In the genomic region with DNA sequence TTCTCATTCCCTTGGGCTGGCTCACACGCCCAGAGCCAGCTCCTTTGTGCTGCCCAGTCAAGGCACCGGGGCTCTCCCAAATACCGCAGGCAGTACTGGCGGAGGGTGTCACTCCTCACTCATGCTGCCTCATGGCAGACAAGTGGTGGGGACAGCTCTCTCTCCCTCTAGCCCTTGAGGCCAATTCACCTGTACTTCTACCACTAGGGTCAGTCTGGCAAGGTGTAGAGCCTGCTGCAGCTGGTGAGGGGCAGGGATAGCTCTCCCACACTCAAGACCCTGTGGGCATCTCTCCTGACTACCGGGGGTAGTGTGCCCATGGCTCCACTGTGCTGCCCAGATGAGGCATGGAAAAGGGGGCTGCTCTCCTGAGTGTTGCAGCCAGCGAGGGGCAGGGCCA, we compare ENCODE assay signal across 19 mouse cellular contexts.
DNase-seq lines count a peak whose midpoint lies in the region; ATAC-seq and TF ChIP-seq lines count a peak whose summit lies in the region.
"Had no signal": no experiment of that assay in that cellular context is flagged by ENCODE, and none has a peak within 500 bp of the region (broad histone marks: within the 10 kb centered on the region; RNA-seq: fewer than 3 reads in every experiment).

No protein-coding gene starts in this region.

- DNase-seq in forebrain, embryonic 11.5 days (ENCODE audit: low spot score), result no peak
- DNase-seq in forebrain, embryonic 14.5 days (ENCODE audit: low spot score), result no peak
- DNase-seq in heart, adult 8-10 months (ENCODE audit: low spot score), result no peak
- DNase-seq in lung, embryonic 14.5 days, result no peak
- DNase-seq in lung, postnatal 10 days, result no peak
- DNase-seq: adrenal gland, postnatal 14 days; cerebellum, adult 2 months; cerebellum, postnatal 25 days; kidney, adult 11 months; kidney, postnatal 14 days; left cerebral cortex, postnatal 4 days; retina, postnatal 1 day; right cerebral cortex, postnatal 25 days; spleen, adult 18-20 months had no signal

- no peak overlapping the region for H3K4me3 ChIP-seq in forebrain, embryonic 11.5 days (ENCODE audit: low read depth, low read length)
- no peak overlapping the region for H3K4me3 ChIP-seq in forebrain, embryonic 14.5 days (ENCODE audit: low read depth, low read length)
- no peak overlapping the region for H3K4me3 ChIP-seq in heart, embryonic 15.5 days
- H3K4me3 ChIP-seq in lung, embryonic 14.5 days (ENCODE audit: low read depth, low read length), result no peak overlapping the region
- H3K4me3 ChIP-seq: limb, embryonic 15.5 days had no signal

- no peak overlapping the region for H3K27ac ChIP-seq in forebrain, embryonic 11.5 days (ENCODE audit: low read depth, low read length)
- H3K27ac ChIP-seq in forebrain, embryonic 14.5 days (ENCODE audit: low read depth, low read length), result no peak overlapping the region
- no peak overlapping the region for H3K27ac ChIP-seq in heart, embryonic 15.5 days
- no peak overlapping the region for H3K27ac ChIP-seq in lung, embryonic 14.5 days (ENCODE audit: low read depth)
- H3K27ac ChIP-seq: limb, embryonic 15.5 days had no signal

- H3K4me2 ChIP-seq in forebrain, embryonic 11.5 days (ENCODE audit: low read depth, low read length, severe bottlenecking), result no peak overlapping the region
- no peak overlapping the region for H3K4me2 ChIP-seq in forebrain, embryonic 14.5 days (ENCODE audit: low read length)
- no peak overlapping the region for H3K4me2 ChIP-seq in heart, embryonic 15.5 days
- H3K4me2 ChIP-seq in lung, embryonic 14.5 days, result no peak overlapping the region
- H3K4me2 ChIP-seq: limb, embryonic 15.5 days had no signal

- TF ChIP-seq CTCF in lung, embryonic 14.5 days (IDR thresholded peaks at IDR 0.05; ENCODE audit: low read depth), result no peak

- no peaks in the 10 kb centered on the region for H3K36me3 ChIP-seq in forebrain, embryonic 11.5 days (ENCODE audit: control insufficient read depth, insufficient read depth, low read length)
- H3K36me3 ChIP-seq in forebrain, embryonic 14.5 days (ENCODE audit: control insufficient read depth, insufficient read depth, low read length), result no peaks in the 10 kb centered on the region
- H3K36me3 ChIP-seq in heart, embryonic 15.5 days, result no peaks in the 10 kb centered on the region
- H3K36me3 ChIP-seq in lung, embryonic 14.5 days (ENCODE audit: insufficient read depth), result no peaks in the 10 kb centered on the region
- H3K36me3 ChIP-seq: limb, embryonic 15.5 days had no signal

- ATAC-seq in forebrain, embryonic 11.5 days (replicated peaks; ENCODE audit: low FRiP score), result peak; percentile 44; the same call in 1 of the 2 replicates
- no peak for ATAC-seq in forebrain, embryonic 14.5 days
- 0 out of 2 replicates have a peak, but pooled peaks have one; percentile 50 for ATAC-seq in heart, embryonic 15.5 days (replicated peaks; ENCODE audit: insufficient number of reproducible peaks, insufficient read depth, low FRiP score, low read depth)
- peak; percentile 32; the same call in 1 of the 2 replicates for ATAC-seq in lung, embryonic 14.5 days (ENCODE audit: insufficient read depth)
- ATAC-seq in megakaryocyte-erythroid progenitor cell, adult 5-6 weeks (replicated peaks; ENCODE audit: low FRiP score, low TSS enrichment, poor library complexity, severe bottlenecking), result 0 out of 2 replicates have a peak, but pooled peaks have one; percentile 20
- ATAC-seq: CD4-positive, CD25-positive, alpha-beta regulatory T cell, adult 4 months; hindbrain, embryonic 16.5 days had no signal

- WGBS in forebrain, embryonic 11.5 days, result 86% methylated on average over 6 of the region's 6 CpGs
- WGBS in forebrain, embryonic 14.5 days, result 92% methylated on average over 6 of the region's 6 CpGs
- 88% methylated on average over 6 of the region's 6 CpGs for WGBS in heart, embryonic 15.5 days
- WGBS in lung, embryonic 14.5 days, result 84% methylated on average over 6 of the region's 6 CpGs

- H3K27me3 ChIP-seq in forebrain, embryonic 11.5 days (ENCODE audit: control insufficient read depth, insufficient read depth, low read length), result no peaks in the 10 kb centered on the region
- H3K27me3 ChIP-seq in forebrain, embryonic 14.5 days (replicated peaks; ENCODE audit: control insufficient read depth, insufficient read depth, low read length), result no peaks in the 10 kb centered on the region
- no peaks in the 10 kb centered on the region for H3K27me3 ChIP-seq in heart, embryonic 15.5 days
- H3K27me3 ChIP-seq in lung, embryonic 14.5 days (ENCODE audit: insufficient read depth, low read length), result no peaks in the 10 kb centered on the region
- H3K27me3 ChIP-seq: limb, embryonic 15.5 days had no signal

- no peaks in the 10 kb centered on the region for H3K9me3 ChIP-seq in forebrain, embryonic 11.5 days (ENCODE audit: control insufficient read depth, low read length)
- no peaks in the 10 kb centered on the region; the same call in 1 of the 2 replicates for H3K9me3 ChIP-seq in forebrain, embryonic 14.5 days (replicated peaks; ENCODE audit: control insufficient read depth, low read length)
- H3K9me3 ChIP-seq in heart, embryonic 15.5 days (replicated peaks), result peaks cover 4% of the 10 kb centered on the region; the same call in 1 of the 2 replicates
- H3K9me3 ChIP-seq in lung, embryonic 14.5 days (ENCODE audit: low read depth, low read length), result peaks cover 3% of the 10 kb centered on the region; the same call in 1 of the 2 replicates

- no peak overlapping the region for H3K9ac ChIP-seq in forebrain, embryonic 11.5 days (ENCODE audit: low read length)
- H3K9ac ChIP-seq in forebrain, embryonic 14.5 days (ENCODE audit: low read length), result no peak overlapping the region
- no peak overlapping the region for H3K9ac ChIP-seq in heart, embryonic 15.5 days
- no peak overlapping the region for H3K9ac ChIP-seq in lung, embryonic 14.5 days
- H3K9ac ChIP-seq: limb, embryonic 15.5 days had no signal

- H3K4me1 ChIP-seq in forebrain, embryonic 11.5 days (replicated peaks; ENCODE audit: control insufficient read depth, insufficient read depth, low read length), result no peaks in the 10 kb centered on the region
- no peaks in the 10 kb centered on the region for H3K4me1 ChIP-seq in forebrain, embryonic 14.5 days (ENCODE audit: control insufficient read depth, insufficient read depth, low read length)
- no peaks in the 10 kb centered on the region for H3K4me1 ChIP-seq in heart, embryonic 15.5 days (replicated peaks)
- H3K4me1 ChIP-seq in lung, embryonic 14.5 days (ENCODE audit: insufficient read depth), result no peaks in the 10 kb centered on the region; the same call in 1 of the 2 replicates
